ENCODE assay signal across 27 mouse cellular contexts in genomic region chr11:49201142-49201541, GRCm38 (mm10). TPM values are rescaled to one million over a fixed set of nuclear protein-coding genes. Genes with fewer than 3 reads are reported as not detected.
"Had no signal": no experiment of that assay in that cellular context is flagged by ENCODE, and none has a peak within 500 bp of the region (broad histone marks: within the 10 kb centered on the region; RNA-seq: fewer than 3 reads in every experiment).

No protein-coding gene starts in this region.

- H3K27ac ChIP-seq: lung, embryonic 15.5 days; midbrain, embryonic 10.5 days; midbrain, embryonic 12.5 days; neural tube, embryonic 13.5 days; neural tube, embryonic 15.5 days; stomach, embryonic 15.5 days; stomach, postnatal 0 days had no signal

- H3K27me3 ChIP-seq: liver, embryonic 13.5 days; liver, embryonic 15.5 days; lung, embryonic 15.5 days; midbrain, embryonic 12.5 days; neural tube, embryonic 13.5 days; neural tube, embryonic 15.5 days; stomach, embryonic 15.5 days had no signal

- H3K9ac ChIP-seq: liver, embryonic 15.5 days; lung, embryonic 15.5 days; midbrain, embryonic 12.5 days; neural tube, embryonic 13.5 days; neural tube, embryonic 15.5 days; stomach, embryonic 15.5 days had no signal

- ATAC-seq: lung, postnatal 0 days; midbrain, embryonic 16.5 days had no signal

- H3K4me2 ChIP-seq: midbrain, embryonic 12.5 days; neural tube, embryonic 15.5 days had no signal

- H3K36me3 ChIP-seq: liver, embryonic 13.5 days; lung, embryonic 15.5 days; midbrain, embryonic 12.5 days; neural tube, embryonic 13.5 days; neural tube, embryonic 15.5 days; stomach, embryonic 15.5 days had no signal

- H3K4me3 ChIP-seq: lung, embryonic 15.5 days; midbrain, embryonic 10.5 days; midbrain, embryonic 12.5 days; neural tube, embryonic 13.5 days; neural tube, embryonic 15.5 days; stomach, embryonic 15.5 days had no signal

- DNase-seq: liver, embryonic 13.5 days; lung, adult 2 months; lung, postnatal 14 days; lung, postnatal 36 days; midbrain, embryonic 14.5 days; retina, postnatal 1 day; right cerebral cortex, adult 18-20 months; right cerebral cortex, postnatal 25 days; thymus, adult 2 months; thymus, postnatal 25 days; thymus, postnatal 4 days had no signal

- H3K9me3 ChIP-seq: liver, embryonic 13.5 days; liver, embryonic 15.5 days; lung, embryonic 15.5 days; midbrain, embryonic 10.5 days; midbrain, embryonic 12.5 days; neural tube, embryonic 13.5 days; neural tube, embryonic 15.5 days; stomach, embryonic 15.5 days had no signal

RNA-seq across cellular contexts. Expression of gene Btnl9, which starts 14.2 kb away (rescaled TPM):
- polyA plus RNA-seq: midbrain, embryonic 10.5 days; midbrain, embryonic 12.5 days; midbrain, embryonic 14.5 days; myocyte had no signal

RNA-seq across cellular contexts. Expression of gene Olfr1394, which starts 47.0 kb away (rescaled TPM):
- total RNA-seq: megakaryocyte-erythroid progenitor cell, adult 5-6 weeks had no signal
- polyA plus RNA-seq: liver, embryonic 13.5 days; liver, embryonic 15.5 days; lung, adult 2 months; lung, embryonic 15.5 days; lung, postnatal 0 days; midbrain, embryonic 10.5 days; midbrain, embryonic 12.5 days; midbrain, embryonic 14.5 days; midbrain, embryonic 16.5 days; myocyte; neural tube, embryonic 11.5 days; neural tube, embryonic 13.5 days; neural tube, embryonic 15.5 days; spleen, adult 2 months; stomach, embryonic 15.5 days; stomach, postnatal 0 days; testis, adult 2 months; thymus, adult 2 months; urinary bladder, adult 2 months had no signal

RNA-seq across cellular contexts. Expression of gene Olfr1395, which starts 59.1 kb away (rescaled TPM):
- total RNA-seq: megakaryocyte-erythroid progenitor cell, adult 5-6 weeks had no signal
- polyA plus RNA-seq: liver, embryonic 13.5 days; liver, embryonic 15.5 days; lung, adult 2 months; lung, embryonic 15.5 days; lung, postnatal 0 days; midbrain, embryonic 10.5 days; midbrain, embryonic 12.5 days; midbrain, embryonic 14.5 days; midbrain, embryonic 16.5 days; myocyte; neural tube, embryonic 11.5 days; neural tube, embryonic 13.5 days; neural tube, embryonic 15.5 days; spleen, adult 2 months; stomach, embryonic 15.5 days; stomach, postnatal 0 days; testis, adult 2 months; thymus, adult 2 months; urinary bladder, adult 2 months had no signal
